Mouse (Mus musculus): ENCODE data around the gene Gm8265. TPM values are rescaled to one million over a fixed set of nuclear protein-coding genes. Genes with fewer than 3 reads are reported as not detected.
"Not testable (repeated sequence)": the region's sequence is repeated elsewhere in the genome, so short reads cannot be mapped to it uniquely, and the experiment has no call there.

The Gm8265 gene
- polyA plus RNA-seq (2012; rRNA removed), result not detected in 2 replicates

DNA sequence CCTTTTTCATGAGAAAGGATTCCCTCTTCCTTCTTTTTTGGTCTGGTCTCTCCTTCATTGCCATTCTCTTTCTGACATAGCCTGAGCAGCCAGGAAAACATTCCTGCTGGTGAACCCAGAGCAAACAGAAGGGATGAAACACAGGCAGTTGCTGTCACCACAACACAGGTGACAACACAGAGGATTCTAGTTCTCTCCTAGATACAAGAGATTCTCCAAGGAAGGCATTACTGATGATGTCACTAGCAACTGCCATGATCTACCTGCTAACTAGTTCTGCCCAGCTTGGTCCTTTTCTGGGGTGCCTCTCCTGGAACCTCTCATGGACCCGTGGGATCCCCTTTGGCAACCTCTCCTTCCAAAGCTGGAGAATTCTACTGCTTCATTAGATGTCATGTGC lies at the start of gene Gm8265:
Gene Gm8265, minus strand, starts transcription at position 101 of the 400 bp plus-strand sequence.
- WGBS, result no CpG with 5 or more reads among the region's 1 CpGs
- not testable (repeated sequence) for DNase-seq (ENCODE audit: low read depth, low spot score)

Other genes with a start within 250 kb of the Gm8265 start
- not detected in 2 replicates for gene Gm3500, start 244.0 kb downstream of the Gm8265 start, polyA plus RNA-seq (2012; rRNA removed)
- 0.06 and 0.15 TPM in 2 replicates for gene Gm3194, start 177.6 kb downstream of the Gm8265 start, polyA plus RNA-seq (2012; rRNA removed)
- gene Gm8246, start 155.2 kb downstream of the Gm8265 start, polyA plus RNA-seq (2012; rRNA removed), result not detected in 2 replicates
- gene Gm3187, start 148.8 kb downstream of the Gm8265 start, polyA plus RNA-seq (2012; rRNA removed), result not detected in 2 replicates
- gene Gm3488, start 131.4 kb downstream of the Gm8265 start, polyA plus RNA-seq (2012; rRNA removed), result 0.08 and 0.10 TPM in 2 replicates
- not detected in 2 replicates for gene Gm3532, start 94.5 kb downstream of the Gm8265 start, polyA plus RNA-seq (2012; rRNA removed)
- not detected in 2 replicates for gene Gm9603, start 54.4 kb upstream of the Gm8265 start, polyA plus RNA-seq (2012; rRNA removed)
- 0.67 TPM in 1 of 2 replicates, not detected in the other for gene Gm3373, start 108.5 kb upstream of the Gm8265 start, polyA plus RNA-seq (2012; rRNA removed)
- gene Gm3383, start 175.0 kb upstream of the Gm8265 start, polyA plus RNA-seq (2012; rRNA removed), result 0.06 and 0.15 TPM in 2 replicates
- gene Gm3424, start 197.3 kb upstream of the Gm8265 start, polyA plus RNA-seq (2012; rRNA removed), result not detected in 2 replicates
- 0.08 TPM in 1 of 2 replicates, not detected in the other for gene Gm8237, start 247.4 kb upstream of the Gm8265 start, polyA plus RNA-seq (2012; rRNA removed)

All from large intestine, adult 2 months (tissue).